Mouse (Mus musculus) stomach, embryonic 16.5 days (tissue): ENCODE measurements around the gene Txndc15. TPM values are rescaled to one million over a fixed set of nuclear protein-coding genes. Genes with fewer than 3 reads are reported as not detected.

Source experiments
- ATAC-seq: fragments of 200-750 bp; cut with Nextera tagmentation; 2 replicates; pipeline ENCODE4 v1.8.0; 2017; ENCODE audit warnings: moderate number of reproducible peaks, moderate TSS enrichment; ENCODE audit not compliant: insufficient read depth, low FRiP score
- H3K27ac ChIP-seq: fragments of 300-500 bp; sonication (generic); 2 replicates; pipeline ENCODE4 v1.5.1; 2014; ENCODE audit warnings: low read length
- H3K27me3 ChIP-seq: fragments of 300-500 bp; sonication (generic); 2 replicates; pipeline ENCODE4 v1.6.1; 2014; ENCODE audit warnings: low read length, control low read depth, mixed read lengths; ENCODE audit not compliant: control insufficient read depth, insufficient read depth
- H3K36me3 ChIP-seq: fragments of 300-500 bp; sonication (generic); 2 replicates; pipeline ENCODE4 v1.6.1; 2014; ENCODE audit warnings: low read length; ENCODE audit not compliant: control insufficient read depth, insufficient read depth
- H3K4me1 ChIP-seq: fragments of 300-500 bp; sonication (generic); 2 replicates; pipeline ENCODE4 v1.6.1; 2014; ENCODE audit warnings: low read length, control low read depth, mixed read lengths; ENCODE audit not compliant: control insufficient read depth, insufficient read depth
- H3K4me2 ChIP-seq: fragments of 300-500 bp; sonication (generic); 2 replicates; pipeline ENCODE4 v1.6.1; 2014; ENCODE audit warnings: low read depth, low read length, mixed read lengths
- H3K4me3 ChIP-seq: fragments of 300-500 bp; sonication (generic); replicated peaks from 2 replicates; pipeline ENCODE4 v1.5.1; 2014; ENCODE audit warnings: mild to moderate bottlenecking, low read length
- H3K9ac ChIP-seq: fragments of 300-500 bp; sonication (generic); 2 replicates; pipeline ENCODE4 v1.6.1; 2014; ENCODE audit warnings: low read length
- H3K9me3 ChIP-seq: fragments of 300-500 bp; sonication (generic); replicated peaks from 2 replicates; pipeline ENCODE4 v1.6.1; 2016; ENCODE audit warnings: low read length, control low read depth; ENCODE audit not compliant: control insufficient read depth
- WGBS: fragments of 180-500 bp; shearing (Covaris S2); extraction: QIAGEN DNeasy Blood & Tissue Kit; methylation state at CpG from one replicate; pipeline ENCODE4 v1.1.7; 2014; 5-methylcytosine and 5-hydroxymethylcytosine counted together
- polyA plus RNA-seq: library from polyadenylated mRNA; unstranded; fragments of >200 nt; fragmentation: Nextera tagmentation; extraction: Ambion mirVana; gene quantifications from 2 replicates; pipeline ENCODE4 v1.2.1, GENCODE M21; 2015

Gene Txndc15
- 76.6 and 80.1 TPM in 2 replicates for polyA plus RNA-seq

- WGBS = under 1% methylated on average over 63 of the region's 63 CpGs
- H3K27me3 ChIP-seq = no peaks in the 10 kb centered on the region
- 0 out of 2 replicates have a peak, but pooled peaks cover 2% of the 10 kb centered on the region for H3K4me1 ChIP-seq
- H3K36me3 ChIP-seq = peaks cover 3% of the 10 kb centered on the region; the same call in 1 of the 2 replicates
- peak within 1 kb of the TSS; percentile 77 for H3K4me2 ChIP-seq
- H3K4me3 ChIP-seq = peak within 1 kb of the TSS; percentile 81
- peak; percentile 96 for ATAC-seq
- no peaks in the 10 kb centered on the region for H3K9me3 ChIP-seq
- peak within 1 kb of the TSS; percentile 92 for H3K9ac ChIP-seq
- peak within 1 kb of the TSS; percentile 83 for H3K27ac ChIP-seq
Measured at GRCm38 (mm10) chr13:55714501-55715166, at the start of gene Txndc15. Gene Txndc15, plus strand, starts transcription at chr13:55714650.

- H3K4me2 ChIP-seq = no peak overlapping the region
- 74% methylated on average over 6 of the region's 6 CpGs for WGBS
- H3K4me3 ChIP-seq = no peak overlapping the region
- peaks cover 46% of the 10 kb centered on the region for H3K36me3 ChIP-seq
- no peak for ATAC-seq
- H3K27me3 ChIP-seq = no peaks in the 10 kb centered on the region
- no peak overlapping the region for H3K27ac ChIP-seq
- H3K4me1 ChIP-seq = no peaks in the 10 kb centered on the region
- no peaks in the 10 kb centered on the region for H3K9me3 ChIP-seq
- no peak overlapping the region for H3K9ac ChIP-seq
Measured at GRCm38 (mm10) chr13:55668550-55668949, 45.9 kb upstream of the Txndc15 start.

GRCm38 (mm10) chr13:55672711-55673110 is 41.7 kb upstream of the Txndc15 start:
- H3K36me3 ChIP-seq = peaks cover 25% of the 10 kb centered on the region
- H3K4me3 ChIP-seq = no peak overlapping the region
- H3K4me1 ChIP-seq = no peaks in the 10 kb centered on the region
- no peak overlapping the region for H3K27ac ChIP-seq
- no peak for ATAC-seq
- 93% methylated on average over 6 of the region's 6 CpGs for WGBS
- no peak overlapping the region for H3K4me2 ChIP-seq
- H3K27me3 ChIP-seq = no peaks in the 10 kb centered on the region
- no peak overlapping the region for H3K9ac ChIP-seq
- no peaks in the 10 kb centered on the region for H3K9me3 ChIP-seq

- 76% methylated on average over 8 of the region's 8 CpGs for WGBS
- no peak for ATAC-seq
- H3K27me3 ChIP-seq = no peaks in the 10 kb centered on the region
- H3K9ac ChIP-seq = no peak overlapping the region
- H3K4me1 ChIP-seq = no peaks in the 10 kb centered on the region
- no peak overlapping the region for H3K4me3 ChIP-seq
- H3K36me3 ChIP-seq = peaks cover 14% of the 10 kb centered on the region
- no peak overlapping the region for H3K27ac ChIP-seq
- no peak overlapping the region for H3K4me2 ChIP-seq
- H3K9me3 ChIP-seq = no peaks in the 10 kb centered on the region
Measured at GRCm38 (mm10) chr13:55677364-55677763, 37.1 kb upstream of the Txndc15 start.

GRCm38 (mm10) chr13:55682201-55682600 is 32.2 kb upstream of the Txndc15 start:
- Histone ChIP-seq H3K27ac (no peak overlapping the region), H3K4me3 (no peak overlapping the region), H3K36me3 (peaks cover 9% of the 10 kb centered on the region), H3K9me3 (no peaks in the 10 kb centered on the region), H3K9ac (no peak overlapping the region), H3K27me3 (no peaks in the 10 kb centered on the region), H3K4me1 (no peaks in the 10 kb centered on the region), H3K4me2 (no peak overlapping the region)
- 76% methylated on average over 9 of the region's 9 CpGs for WGBS
- no peak for ATAC-seq

GRCm38 (mm10) chr13:55683581-55683980 is 30.9 kb upstream of the Txndc15 start:
- Histone ChIP-seq H3K27ac (no peak overlapping the region), H3K9ac (no peak overlapping the region), H3K4me2 (no peak overlapping the region), H3K9me3 (no peaks in the 10 kb centered on the region), H3K4me1 (no peaks in the 10 kb centered on the region), H3K36me3 (peaks cover 9% of the 10 kb centered on the region), H3K4me3 (no peak overlapping the region), H3K27me3 (no peaks in the 10 kb centered on the region)
- no peak for ATAC-seq
- WGBS = 88% methylated on average over 3 of the region's 3 CpGs

GRCm38 (mm10) chr13:55686107-55686633 is 28.3 kb upstream of the Txndc15 start:
- Histone ChIP-seq H3K9ac (no peak overlapping the region), H3K4me1 (no peaks in the 10 kb centered on the region), H3K27me3 (no peaks in the 10 kb centered on the region), H3K4me3 (no peak overlapping the region), H3K9me3 (no peaks in the 10 kb centered on the region), H3K4me2 (no peak overlapping the region), H3K27ac (no peak overlapping the region), H3K36me3 (no peaks in the 10 kb centered on the region)
- no peak for ATAC-seq
- WGBS = 73% methylated on average over 9 of the region's 9 CpGs

- no peak overlapping the region for H3K27ac ChIP-seq
- ATAC-seq = no peak
- H3K36me3 ChIP-seq = no peaks in the 10 kb centered on the region
- no peak overlapping the region for H3K4me2 ChIP-seq
- no peaks in the 10 kb centered on the region for H3K9me3 ChIP-seq
- no peaks in the 10 kb centered on the region for H3K27me3 ChIP-seq
- WGBS = 41% methylated on average over 4 of the region's 4 CpGs
- no peak overlapping the region for H3K9ac ChIP-seq
- H3K4me1 ChIP-seq = peaks cover 5% of the 10 kb centered on the region; the same call in 1 of the 2 replicates
- H3K4me3 ChIP-seq = no peak overlapping the region
Measured at GRCm38 (mm10) chr13:55687927-55688602, 26.4 kb upstream of the Txndc15 start.

- Histone ChIP-seq H3K9me3 (no peaks in the 10 kb centered on the region), H3K27ac (peak within 1 kb of the TSS; percentile 98), H3K4me2 (peak within 1 kb of the TSS; percentile 88), H3K9ac (peak within 1 kb of the TSS; percentile 99), H3K4me1 (peaks cover 18% of the 10 kb centered on the region), H3K4me3 (peak within 1 kb of the TSS; percentile 99), H3K36me3 (no peaks in the 10 kb centered on the region), H3K27me3 (no peaks in the 10 kb centered on the region)
- under 1% methylated on average over 51 of the region's 51 CpGs for WGBS
- ATAC-seq = peak; percentile 99
Measured at GRCm38 (mm10) chr13:55692535-55693242, 21.8 kb upstream of the Txndc15 start, which contains the start of gene B230219D22Rik. Gene B230219D22Rik, plus strand, starts transcription at chr13:55693124.
